Mouse (Mus musculus) midbrain, embryonic 10.5 days (tissue): ENCODE measurements around the gene Tnfaip3. TPM values are rescaled to one million over a fixed set of nuclear protein-coding genes. Genes with fewer than 3 reads are reported as not detected.
A peak's percentile ranks its signal among the peaks of the same experiment; 100 is the strongest.

Experiments used
- DNase-seq: peaks from one replicate; pipeline ENCODE4 v3.0.0-alpha.2; 2017; ENCODE audit warnings: low spot score
- H3K27ac ChIP-seq: fragments of 300-500 bp; sonication (generic); replicated peaks from 2 replicates; pipeline ENCODE4 v1.5.1; 2016; ENCODE audit warnings: mild to moderate bottlenecking
- H3K27me3 ChIP-seq: fragments of 300-500 bp; sonication (generic); 2 replicates; pipeline ENCODE4 v1.6.1; 2016; ENCODE audit warnings: low read depth, mild to moderate bottlenecking; ENCODE audit not compliant: poor library complexity, severe bottlenecking
- H3K36me3 ChIP-seq: fragments of 300-500 bp; sonication (generic); 2 replicates; pipeline ENCODE4 v1.6.1; 2016; ENCODE audit warnings: mild to moderate bottlenecking, moderate library complexity
- H3K4me1 ChIP-seq: fragments of 300-500 bp; sonication (generic); 2 replicates; pipeline ENCODE4 v1.6.1; 2016
- H3K4me3 ChIP-seq: fragments of 300-500 bp; sonication (generic); 2 replicates; pipeline ENCODE4 v1.5.1; 2016; ENCODE audit warnings: mild to moderate bottlenecking, moderate library complexity
- H3K9me3 ChIP-seq: fragments of 300-500 bp; sonication (generic); replicated peaks from 2 replicates; pipeline ENCODE4 v1.6.1; 2016; ENCODE audit warnings: mild to moderate bottlenecking
- WGBS: fragments of 180-500 bp; shearing (Covaris S2); methylation state at CpG from one replicate; pipeline ENCODE4 v1.1.7; 2016; 5-methylcytosine and 5-hydroxymethylcytosine counted together
- polyA plus RNA-seq: library from polyadenylated mRNA; unstranded; fragments of >200 nt; fragmentation: Nextera tagmentation; extraction: Ambion mirVana; gene quantifications from 2 replicates; pipeline ENCODE4 v1.2.1, GENCODE M21; 2016

Gene Tnfaip3
- 1.3 and 1.8 TPM in 2 replicates for polyA plus RNA-seq

DNA sequence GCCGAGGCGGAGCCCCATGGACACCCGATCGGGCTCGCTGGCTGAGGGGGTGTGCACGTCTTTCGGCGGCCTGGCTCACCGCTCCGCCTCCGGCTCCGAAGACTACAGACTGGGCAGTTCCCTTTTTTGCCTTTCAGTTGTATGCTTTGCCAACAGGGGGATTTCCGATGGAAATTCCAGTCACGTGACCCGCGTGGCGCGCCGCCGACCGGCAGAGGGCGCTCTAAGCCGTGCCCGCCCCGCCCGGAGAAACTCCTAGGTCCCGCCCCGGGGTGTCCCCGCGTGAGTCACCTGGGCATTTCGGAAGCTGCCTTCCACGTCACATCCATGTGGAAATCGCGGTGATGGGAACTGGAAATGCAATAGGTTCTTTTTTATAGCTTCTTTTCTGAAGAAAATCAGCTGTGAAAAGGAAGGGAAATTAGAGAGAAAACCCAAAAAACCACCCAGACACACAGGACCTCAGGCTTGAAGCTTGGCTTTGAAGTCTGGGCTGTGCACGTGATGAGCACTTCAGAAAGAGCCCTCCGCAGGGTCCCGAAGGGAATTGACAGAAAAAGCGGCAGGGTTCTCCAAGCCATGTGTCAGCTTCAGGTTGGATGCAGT is at the start of gene Tnfaip3:
Gene Tnfaip3 (minus strand): TSS at position 401 of the 606 bp plus-strand sequence.
- H3K27ac ChIP-seq, result peak within 1 kb of the TSS; percentile 88

DNA sequence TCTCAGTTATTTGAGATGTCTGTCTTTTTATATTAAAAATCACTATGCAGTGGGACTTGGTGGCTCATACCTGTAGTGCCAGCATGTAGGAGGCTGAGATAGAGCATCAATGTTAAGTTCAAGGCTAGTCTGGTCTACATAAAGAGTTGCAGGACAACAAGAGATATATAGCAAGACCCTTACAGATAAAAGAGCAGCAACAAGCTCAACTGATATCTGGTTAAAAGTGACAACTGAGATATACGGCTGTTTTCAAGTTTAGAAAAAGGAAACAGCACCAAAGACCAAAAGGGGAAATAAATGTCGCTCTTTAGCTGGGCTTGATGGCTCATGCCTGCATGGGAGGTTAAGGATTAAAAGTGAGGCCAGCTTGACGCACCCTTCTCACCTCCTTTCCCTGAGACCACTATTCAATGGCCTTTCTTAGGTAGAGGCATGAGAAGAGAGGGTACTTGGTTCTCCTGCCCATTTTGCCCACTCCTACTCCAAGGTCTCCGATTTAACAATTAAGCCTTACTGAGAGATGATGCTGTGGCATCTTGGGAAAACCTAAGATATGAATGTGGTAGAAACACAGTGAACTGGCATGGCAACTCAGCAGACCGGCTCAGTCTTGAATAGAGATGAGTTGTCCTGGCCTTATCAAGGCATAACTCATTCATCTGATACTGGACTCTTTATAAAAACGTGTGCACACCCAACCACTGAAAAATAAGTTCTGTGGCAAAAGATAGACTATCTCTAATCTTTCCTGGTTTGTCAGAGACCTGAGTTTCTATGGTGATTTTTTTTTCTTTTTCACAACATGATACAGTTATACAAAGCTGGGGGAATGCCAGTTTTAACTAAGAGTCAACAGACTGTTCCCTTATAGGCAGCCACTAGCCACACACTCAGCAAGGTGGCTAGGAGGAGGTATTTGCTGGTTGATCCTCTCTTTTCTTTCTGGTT is 49.5 kb upstream of the Tnfaip3 start:
- no peaks in the 10 kb centered on the region for H3K9me3 ChIP-seq
- no peak overlapping the region for H3K27ac ChIP-seq
- H3K27me3 ChIP-seq, result no peaks in the 10 kb centered on the region
- H3K4me1 ChIP-seq, result peaks cover 12% of the 10 kb centered on the region; the same call in 1 of the 2 replicates
- WGBS, result 83% methylated on average over 6 of the region's 6 CpGs
- H3K36me3 ChIP-seq, result no peaks in the 10 kb centered on the region
- no peak overlapping the region for H3K4me3 ChIP-seq
- no peak for DNase-seq

More for the DNA sequence above, at the start of gene Tnfaip3:
- DNase-seq, result peak; percentile 93
- Histone ChIP-seq H3K4me1 (peaks cover 20% of the 10 kb centered on the region), H3K27me3 (peaks cover 26% of the 10 kb centered on the region), H3K36me3 (no peaks in the 10 kb centered on the region), H3K4me3 (peak within 1 kb of the TSS; percentile 71), H3K9me3 (no peaks in the 10 kb centered on the region)
- WGBS, result under 1% methylated on average over 38 of the region's 38 CpGs

DNA sequence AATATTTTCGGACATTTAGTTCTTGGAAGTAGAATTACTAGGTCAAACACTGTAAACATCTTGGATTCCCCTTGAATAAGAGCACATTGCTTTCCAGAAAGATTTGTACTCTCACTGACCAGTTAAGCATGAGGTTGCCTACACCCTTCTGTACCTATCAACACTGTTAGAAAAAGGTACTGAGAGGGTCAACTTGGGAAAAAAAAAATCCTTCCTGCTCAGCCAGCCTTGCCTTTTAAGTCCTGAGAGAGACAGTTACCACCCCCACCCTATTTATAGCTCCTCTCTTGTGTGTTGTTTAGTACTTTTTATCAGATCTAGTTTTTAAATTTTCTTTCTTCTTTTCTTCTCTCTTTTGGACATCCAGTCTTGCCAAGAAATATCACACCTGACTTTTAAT is 48.2 kb upstream of the Tnfaip3 start:
- Histone ChIP-seq H3K27me3 (no peaks in the 10 kb centered on the region), H3K4me3 (no peak overlapping the region), H3K4me1 (peaks cover 12% of the 10 kb centered on the region; the same call in 1 of the 2 replicates), H3K9me3 (no peaks in the 10 kb centered on the region), H3K36me3 (no peaks in the 10 kb centered on the region), H3K27ac (no peak overlapping the region)
- DNase-seq, result no peak
- 73% methylated on average over 1 of the region's 1 CpGs for WGBS

DNA sequence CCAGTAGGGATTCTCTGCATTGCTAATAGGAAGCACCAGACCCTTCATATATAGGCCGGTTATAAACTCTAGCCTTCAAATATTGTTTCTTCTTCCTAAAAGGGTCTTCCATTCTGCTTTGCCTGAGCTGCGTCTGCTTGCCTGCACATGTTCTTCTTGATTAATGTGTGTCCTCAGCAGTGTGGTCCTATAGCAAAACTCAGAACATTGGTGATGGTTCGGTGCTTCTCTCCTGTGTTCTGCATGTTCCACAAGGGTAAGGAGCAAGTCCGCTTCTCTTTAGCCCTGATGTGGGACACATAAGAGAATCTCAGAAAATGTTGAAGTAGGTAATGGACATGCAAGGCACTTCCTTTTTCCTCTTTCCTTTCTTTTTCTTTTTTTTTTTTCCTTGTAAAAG is 47.8 kb upstream of the Tnfaip3 start:
- Histone ChIP-seq H3K36me3 (no peaks in the 10 kb centered on the region), H3K27ac (no peak overlapping the region), H3K4me1 (peaks cover 12% of the 10 kb centered on the region; the same call in 1 of the 2 replicates), H3K27me3 (no peaks in the 10 kb centered on the region), H3K4me3 (no peak overlapping the region), H3K9me3 (no peaks in the 10 kb centered on the region)
- WGBS, result 93% methylated on average over 4 of the region's 4 CpGs
- DNase-seq, result no peak

DNA sequence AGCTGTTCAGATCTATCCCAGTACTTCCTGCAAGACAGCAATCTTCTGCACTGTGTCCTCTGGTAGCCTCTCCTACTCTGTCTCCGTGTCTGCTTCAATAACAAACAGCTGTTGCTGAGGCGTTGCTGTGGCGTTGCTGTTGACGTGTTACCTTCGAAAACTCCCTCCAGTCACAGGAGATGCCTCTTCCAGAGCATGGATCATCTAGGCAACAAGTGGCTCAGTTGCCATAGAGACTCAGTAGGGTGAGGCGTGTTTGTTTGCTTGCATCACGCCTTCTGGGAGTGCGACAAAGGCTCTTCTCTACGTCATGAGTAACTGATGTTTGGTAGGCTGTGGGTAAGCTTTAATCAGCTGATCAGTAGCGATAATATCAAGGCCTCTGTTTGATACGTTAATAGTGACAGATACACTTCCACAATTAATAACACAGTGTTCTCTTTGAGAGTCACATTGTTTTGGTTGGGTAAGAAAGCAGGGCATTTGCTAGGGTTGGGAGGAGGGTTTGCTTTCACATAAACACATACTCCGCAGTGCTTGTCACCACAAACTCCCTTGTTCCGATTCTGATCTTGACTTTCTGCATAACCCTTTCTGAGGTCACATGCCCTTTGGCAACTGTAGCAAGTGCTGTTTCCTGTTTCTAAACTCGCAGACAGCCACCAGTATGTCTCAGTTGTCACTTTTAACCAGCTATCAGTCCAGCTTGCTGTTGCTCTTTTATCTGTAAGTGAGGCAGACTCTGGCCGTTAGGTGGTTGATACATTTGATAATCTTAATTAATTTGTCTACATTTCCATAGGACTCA is 46.8 kb upstream of the Tnfaip3 start:
- Histone ChIP-seq H3K4me1 (peaks cover 12% of the 10 kb centered on the region; the same call in 1 of the 2 replicates), H3K4me3 (no peak overlapping the region), H3K9me3 (no peaks in the 10 kb centered on the region), H3K36me3 (no peaks in the 10 kb centered on the region), H3K27me3 (no peaks in the 10 kb centered on the region), H3K27ac (no peak overlapping the region)
- WGBS, result 72% methylated on average over 15 of the region's 15 CpGs
- peak; percentile 14 for DNase-seq

DNA sequence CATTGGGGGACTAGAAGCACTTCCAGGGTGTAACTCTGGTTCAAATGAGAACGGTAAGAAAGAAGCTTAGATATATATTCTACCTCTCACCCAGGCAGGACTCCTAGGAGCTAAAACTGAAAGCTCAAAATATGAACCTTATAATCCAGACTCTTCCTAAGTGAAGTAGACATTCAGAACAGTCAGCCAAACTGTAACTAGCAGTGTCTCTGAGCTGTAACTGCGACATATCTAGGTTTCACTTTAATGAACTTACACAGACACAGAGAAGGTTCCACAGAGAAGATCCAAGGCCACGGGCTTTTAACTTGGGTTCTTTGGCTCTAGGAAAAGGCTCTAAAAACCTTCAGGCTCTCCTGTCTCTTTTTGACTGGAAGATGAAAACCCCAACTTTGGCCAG is 45.7 kb upstream of the Tnfaip3 start:
- WGBS, result 87% methylated on average over 3 of the region's 3 CpGs
- H3K36me3 ChIP-seq, result no peaks in the 10 kb centered on the region
- no peaks in the 10 kb centered on the region for H3K27me3 ChIP-seq
- H3K4me3 ChIP-seq, result no peak overlapping the region
- no peaks in the 10 kb centered on the region for H3K9me3 ChIP-seq
- H3K27ac ChIP-seq, result no peak overlapping the region
- no peak for DNase-seq
- peaks cover 12% of the 10 kb centered on the region; the same call in 1 of the 2 replicates for H3K4me1 ChIP-seq

DNA sequence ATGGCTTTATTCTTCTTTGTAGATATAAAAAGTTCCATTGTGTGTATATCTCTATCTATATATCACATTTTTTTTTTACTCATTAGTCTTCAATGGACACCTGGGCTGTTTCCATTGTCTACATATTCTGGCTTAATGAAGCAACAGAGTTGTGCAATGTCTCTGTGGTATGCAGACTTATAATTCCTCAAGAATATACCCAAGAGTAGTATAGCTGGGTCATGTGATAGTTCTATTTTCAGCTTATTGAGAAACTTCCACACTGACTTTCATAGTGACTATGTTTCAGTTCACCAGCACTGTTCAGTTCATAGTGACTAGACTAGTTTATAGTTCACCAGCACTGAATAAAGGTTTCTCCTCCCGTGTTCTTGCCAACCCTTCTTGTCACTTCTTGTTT is 38.1 kb upstream of the Tnfaip3 start:
- no peaks in the 10 kb centered on the region for H3K4me1 ChIP-seq
- WGBS, result 86% methylated on average over 1 of the region's 1 CpGs
- DNase-seq, result no peak

DNA sequence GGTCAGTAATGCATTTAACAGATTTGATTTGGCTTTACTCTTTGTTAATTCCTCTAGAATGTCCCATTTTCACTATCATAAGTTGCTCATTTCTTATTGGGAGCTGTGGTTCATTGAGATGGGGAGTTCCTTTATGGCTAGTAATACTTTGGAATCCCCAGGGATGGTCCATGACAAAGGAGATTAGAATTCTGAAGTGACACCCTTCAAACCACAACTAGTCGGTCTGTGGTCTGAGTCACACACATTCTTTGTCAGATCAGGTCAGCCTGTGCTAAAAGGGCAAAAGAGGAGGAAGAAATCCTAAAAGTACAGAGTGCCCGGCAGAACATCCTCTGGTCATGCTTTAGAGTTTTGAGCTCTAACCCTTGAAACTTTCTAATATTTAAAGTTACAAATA is 30.5 kb upstream of the Tnfaip3 start:
- 54% methylated on average over 2 of the region's 2 CpGs for WGBS
- no peak for DNase-seq
- H3K27ac ChIP-seq, result no peak overlapping the region
- no peaks in the 10 kb centered on the region for H3K36me3 ChIP-seq
- H3K9me3 ChIP-seq, result no peaks in the 10 kb centered on the region
- no peaks in the 10 kb centered on the region for H3K27me3 ChIP-seq
- H3K4me3 ChIP-seq, result no peak overlapping the region
- H3K4me1 ChIP-seq, result no peaks in the 10 kb centered on the region

More for the DNA sequence above, 38.1 kb upstream of the Tnfaip3 start:
- H3K9me3 ChIP-seq, result no peaks in the 10 kb centered on the region
- no peak overlapping the region for H3K27ac ChIP-seq
- no peak overlapping the region for H3K4me3 ChIP-seq
- no peaks in the 10 kb centered on the region for H3K27me3 ChIP-seq
- no peaks in the 10 kb centered on the region for H3K36me3 ChIP-seq

DNA sequence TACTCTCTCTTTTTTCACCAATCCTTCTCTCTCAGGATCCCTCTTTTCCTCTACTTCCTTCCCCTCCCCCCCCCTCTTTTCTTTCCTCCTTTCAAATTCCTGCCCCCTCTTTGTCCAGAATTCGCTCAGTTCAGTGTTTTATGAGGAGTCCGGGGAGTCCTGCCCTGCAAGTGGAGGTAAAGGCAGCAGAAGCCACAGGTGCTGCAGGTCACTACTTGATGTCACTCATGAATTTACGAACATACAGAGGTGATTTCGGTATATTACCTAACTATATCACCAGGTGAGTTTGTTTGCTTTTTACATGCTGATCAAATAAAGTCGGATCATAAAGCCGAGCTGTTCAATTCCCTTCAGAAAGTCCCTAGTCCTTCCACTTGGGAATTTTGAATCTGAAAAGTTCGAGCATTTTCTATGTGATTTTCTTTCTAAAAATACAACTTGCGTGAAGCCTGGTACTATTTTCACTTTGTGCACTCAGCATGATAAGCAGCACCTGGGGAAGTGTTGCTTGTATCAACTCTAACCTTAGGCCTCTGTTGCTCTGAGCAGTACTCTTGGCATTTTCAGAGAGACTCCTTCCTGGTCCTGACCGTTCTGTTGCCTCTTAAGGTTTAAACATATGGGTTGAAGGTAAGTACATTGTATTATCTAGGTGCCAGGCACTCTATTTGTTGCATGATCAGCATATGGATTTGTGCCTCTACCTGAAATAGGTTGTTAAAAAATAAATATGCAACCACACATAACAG is 29.5 kb upstream of the Tnfaip3 start:
- Histone ChIP-seq H3K4me3 (no peak overlapping the region), H3K9me3 (no peaks in the 10 kb centered on the region), H3K4me1 (no peaks in the 10 kb centered on the region), H3K36me3 (no peaks in the 10 kb centered on the region), H3K27me3 (no peaks in the 10 kb centered on the region), H3K27ac (no peak overlapping the region)
- WGBS, result 88% methylated on average over 9 of the region's 9 CpGs
- no peak for DNase-seq

DNA sequence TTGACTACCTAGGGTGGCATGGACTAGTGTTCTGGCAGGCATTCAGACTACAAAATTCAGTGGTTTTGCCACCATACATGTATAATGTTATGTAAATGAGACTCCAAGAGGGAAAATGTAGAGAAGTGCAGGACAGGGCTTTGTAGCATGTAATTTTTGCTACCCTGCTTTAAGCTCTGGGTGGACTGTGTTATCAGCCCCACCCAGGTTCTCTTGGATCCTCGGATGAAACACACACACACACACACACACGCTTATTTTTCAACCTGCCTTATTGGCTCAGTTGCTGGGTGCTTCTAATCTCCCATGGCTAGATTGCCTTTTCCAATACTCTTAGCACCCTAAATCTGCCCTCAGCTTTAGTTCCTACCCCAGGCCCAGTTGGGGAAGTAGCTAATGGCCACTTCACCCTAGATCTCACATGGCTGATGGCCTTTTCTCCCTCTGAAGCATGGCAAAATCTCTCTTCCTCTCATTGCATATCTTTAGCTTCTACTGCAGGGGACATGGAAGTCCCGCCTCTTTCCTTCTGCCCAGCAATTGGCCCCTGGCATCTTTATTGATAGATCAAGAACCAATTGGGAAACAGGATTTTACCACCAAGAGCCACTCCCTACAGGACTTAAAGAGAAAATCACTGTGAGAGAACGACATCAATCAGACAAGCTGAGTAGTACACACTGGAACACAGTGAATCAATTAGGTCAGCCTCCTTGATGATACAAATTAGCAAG is 28.2 kb upstream of the Tnfaip3 start:
- 70% methylated on average over 4 of the region's 4 CpGs for WGBS
- H3K27ac ChIP-seq, result no peak overlapping the region

DNA sequence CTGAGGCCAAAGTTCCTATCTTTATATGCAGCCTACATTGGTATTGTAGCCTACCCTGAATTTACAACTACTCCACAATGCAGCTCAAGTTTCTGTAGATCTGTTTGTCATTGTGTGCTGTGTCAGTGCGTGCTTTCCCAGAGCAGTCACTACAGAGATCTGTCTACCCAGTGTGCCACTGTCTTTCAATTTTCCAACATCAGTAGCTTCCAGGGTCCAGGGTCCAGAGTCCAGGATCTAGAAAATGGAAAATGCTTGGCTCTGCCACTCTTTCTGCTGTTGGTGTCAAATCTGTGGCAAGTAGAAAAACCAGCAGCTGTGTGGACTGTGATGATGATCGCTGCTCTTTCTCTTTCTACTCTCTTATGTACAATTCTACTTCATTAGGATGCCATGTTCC is 24.7 kb upstream of the Tnfaip3 start:
- Histone ChIP-seq H3K4me3 (no peak overlapping the region), H3K9me3 (no peaks in the 10 kb centered on the region), H3K27ac (no peak overlapping the region), H3K27me3 (no peaks in the 10 kb centered on the region), H3K4me1 (no peaks in the 10 kb centered on the region), H3K36me3 (no peaks in the 10 kb centered on the region)
- WGBS, result 92% methylated on average over 2 of the region's 2 CpGs
- no peak for DNase-seq

More for the DNA sequence above, 28.2 kb upstream of the Tnfaip3 start:
- Histone ChIP-seq H3K27me3 (no peaks in the 10 kb centered on the region), H3K36me3 (no peaks in the 10 kb centered on the region), H3K4me1 (no peaks in the 10 kb centered on the region), H3K4me3 (no peak overlapping the region), H3K9me3 (no peaks in the 10 kb centered on the region)
- DNase-seq, result no peak
